Mouse (Mus musculus): ENCODE measurements around the gene Slc24a3.

DNA sequence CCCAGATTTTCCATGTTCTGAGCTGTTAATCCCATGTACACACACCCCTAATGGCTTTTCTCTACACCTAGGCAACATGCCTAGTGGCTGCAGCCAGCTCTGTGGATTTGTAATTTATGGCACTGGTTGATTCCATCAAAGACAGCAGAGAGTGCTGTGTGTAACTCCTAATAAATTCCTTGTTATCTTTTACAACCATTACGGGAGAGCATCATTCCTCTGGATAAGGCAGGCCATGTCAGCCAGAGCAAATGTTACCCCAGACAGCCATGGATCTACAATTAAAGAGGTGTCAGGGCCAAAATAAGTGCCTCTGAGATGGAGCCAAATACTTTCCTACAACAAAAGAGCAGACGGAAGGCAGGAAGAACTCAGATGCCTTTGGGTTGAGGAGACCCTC is 49.0 kb downstream of the Slc24a3 start:
- no peak for TF ChIP-seq CTCF (IDR thresholded peaks at IDR 0.05; ENCODE audit: insufficient read depth, low read depth, low read length)
- TF ChIP-seq POLR2A (IDR thresholded peaks at IDR 0.05; ENCODE audit: insufficient read depth, low read depth, low read length), result no peak
